Mouse (Mus musculus): ENCODE measurements around the gene F11. TPM values are rescaled to one million over a fixed set of nuclear protein-coding genes. Genes with fewer than 3 reads are reported as not detected.

The F11 gene
- polyA plus RNA-seq, 1 experiment from 2014 or later, result not detected

- no peaks in the 10 kb centered on the region for H3K36me3 ChIP-seq (ENCODE audit: control insufficient read depth, insufficient read depth, low read length)
- 91% methylated on average over 6 of the region's 6 CpGs for WGBS
- no peak for DNase-seq (ENCODE audit: low spot score)
- no peak overlapping the region for H3K9ac ChIP-seq (ENCODE audit: low read length)
- H3K27ac ChIP-seq (ENCODE audit: low read depth, low read length), result no peak overlapping the region
- H3K4me2 ChIP-seq (ENCODE audit: low read depth), result no peak overlapping the region
- no peaks in the 10 kb centered on the region for H3K9me3 ChIP-seq (ENCODE audit: control insufficient read depth, low read length)
- H3K4me3 ChIP-seq (ENCODE audit: low read depth, low read length), result no peak overlapping the region
- H3K4me1 ChIP-seq (ENCODE audit: control insufficient read depth, insufficient read depth, low read length), result no peaks in the 10 kb centered on the region
- no peaks in the 10 kb centered on the region for H3K27me3 ChIP-seq (ENCODE audit: control insufficient read depth, insufficient read depth, low read length)
- ATAC-seq (ENCODE audit: insufficient read depth, low FRiP score, low TSS enrichment), result no peak
These were observed 26.6 kb downstream of the F11 start for GRCm38 (mm10) chr8:45235228-45235627.

GRCm38 (mm10) chr8:45233256-45233655 lies 28.6 kb downstream of the F11 start:
- no peaks in the 10 kb centered on the region for H3K27me3 ChIP-seq (ENCODE audit: control insufficient read depth, insufficient read depth, low read length)
- DNase-seq (ENCODE audit: low spot score) (no peak), ATAC-seq (ENCODE audit: insufficient read depth, low FRiP score, low TSS enrichment) (no peak)
- H3K9me3 ChIP-seq (ENCODE audit: control insufficient read depth, low read length), result no peaks in the 10 kb centered on the region
- H3K4me2 ChIP-seq (ENCODE audit: low read depth), result no peak overlapping the region
- no peak overlapping the region for H3K4me3 ChIP-seq (ENCODE audit: low read depth, low read length)
- 69% methylated on average over 3 of the region's 3 CpGs for WGBS
- H3K27ac ChIP-seq (ENCODE audit: low read depth, low read length), result no peak overlapping the region
- no peaks in the 10 kb centered on the region for H3K4me1 ChIP-seq (ENCODE audit: control insufficient read depth, insufficient read depth, low read length)
- no peak overlapping the region for H3K9ac ChIP-seq (ENCODE audit: low read length)
- no peaks in the 10 kb centered on the region for H3K36me3 ChIP-seq (ENCODE audit: control insufficient read depth, insufficient read depth, low read length)

- 71% methylated on average over 6 of the region's 6 CpGs for WGBS
- no peak overlapping the region for H3K4me3 ChIP-seq (ENCODE audit: low read depth, low read length)
- no peaks in the 10 kb centered on the region for H3K9me3 ChIP-seq (ENCODE audit: control insufficient read depth, low read length)
- H3K27ac ChIP-seq (ENCODE audit: low read depth, low read length), result no peak overlapping the region
- DNase-seq (ENCODE audit: low spot score) (no peak), ATAC-seq (ENCODE audit: insufficient read depth, low FRiP score, low TSS enrichment) (no peak)
- no peak overlapping the region for H3K4me2 ChIP-seq (ENCODE audit: low read depth)
- H3K36me3 ChIP-seq (ENCODE audit: control insufficient read depth, insufficient read depth, low read length), result no peaks in the 10 kb centered on the region
- no peaks in the 10 kb centered on the region for H3K27me3 ChIP-seq (ENCODE audit: control insufficient read depth, insufficient read depth, low read length)
- no peaks in the 10 kb centered on the region for H3K4me1 ChIP-seq (ENCODE audit: control insufficient read depth, insufficient read depth, low read length)
- no peak overlapping the region for H3K9ac ChIP-seq (ENCODE audit: low read length)
These were observed 59.4 kb downstream of the F11 start for GRCm38 (mm10) chr8:45202476-45202875.

GRCm38 (mm10) chr8:45201605-45202004 lies 60.2 kb downstream of the F11 start:
- H3K4me2 ChIP-seq (ENCODE audit: low read depth), result no peak overlapping the region
- ATAC-seq (ENCODE audit: insufficient read depth, low FRiP score, low TSS enrichment), result no peak
- 92% methylated on average over 5 of the region's 5 CpGs for WGBS
- no peak overlapping the region for H3K4me3 ChIP-seq (ENCODE audit: low read depth, low read length)
- DNase-seq (ENCODE audit: low spot score), result no peak
- H3K9ac ChIP-seq (ENCODE audit: low read length), result no peak overlapping the region
- no peaks in the 10 kb centered on the region for H3K9me3 ChIP-seq (ENCODE audit: control insufficient read depth, low read length)
- H3K27ac ChIP-seq (ENCODE audit: low read depth, low read length), result no peak overlapping the region
- no peaks in the 10 kb centered on the region for H3K36me3 ChIP-seq (ENCODE audit: control insufficient read depth, insufficient read depth, low read length)
- H3K27me3 ChIP-seq (ENCODE audit: control insufficient read depth, insufficient read depth, low read length), result no peaks in the 10 kb centered on the region
- H3K4me1 ChIP-seq (ENCODE audit: control insufficient read depth, insufficient read depth, low read length), result no peaks in the 10 kb centered on the region

- H3K9me3 ChIP-seq (ENCODE audit: control insufficient read depth, low read length), result no peaks in the 10 kb centered on the region
- DNase-seq (ENCODE audit: low spot score) (no peak), ATAC-seq (ENCODE audit: insufficient read depth, low FRiP score, low TSS enrichment) (no peak)
- H3K27me3 ChIP-seq (ENCODE audit: control insufficient read depth, insufficient read depth, low read length), result no peaks in the 10 kb centered on the region
- H3K27ac ChIP-seq (ENCODE audit: low read depth, low read length), result no peak overlapping the region
- no peak overlapping the region for H3K4me3 ChIP-seq (ENCODE audit: low read depth, low read length)
- H3K4me2 ChIP-seq (ENCODE audit: low read depth), result no peak overlapping the region
- H3K4me1 ChIP-seq (ENCODE audit: control insufficient read depth, insufficient read depth, low read length), result no peaks in the 10 kb centered on the region
- 86% methylated on average over 5 of the region's 5 CpGs for WGBS
- no peaks in the 10 kb centered on the region for H3K36me3 ChIP-seq (ENCODE audit: control insufficient read depth, insufficient read depth, low read length)
- H3K9ac ChIP-seq (ENCODE audit: low read length), result no peak overlapping the region
These were observed 64.5 kb downstream of the F11 start for GRCm38 (mm10) chr8:45197294-45197693.

GRCm38 (mm10) chr8:45195954-45196526 lies 65.8 kb downstream of the F11 start:
- WGBS, result 78% methylated on average over 8 of the region's 8 CpGs
- DNase-seq (ENCODE audit: low spot score), result no peak
- no peak overlapping the region for H3K4me3 ChIP-seq (ENCODE audit: low read depth, low read length)
- H3K4me1 ChIP-seq (ENCODE audit: control insufficient read depth, insufficient read depth, low read length), result no peaks in the 10 kb centered on the region
- H3K36me3 ChIP-seq (ENCODE audit: control insufficient read depth, insufficient read depth, low read length), result no peaks in the 10 kb centered on the region
- no peaks in the 10 kb centered on the region for H3K27me3 ChIP-seq (ENCODE audit: control insufficient read depth, insufficient read depth, low read length)
- H3K9ac ChIP-seq (ENCODE audit: low read length), result no peak overlapping the region
- no peak overlapping the region for H3K4me2 ChIP-seq (ENCODE audit: low read depth)
- H3K27ac ChIP-seq (ENCODE audit: low read depth, low read length), result no peak overlapping the region
- H3K9me3 ChIP-seq (ENCODE audit: control insufficient read depth, low read length), result no peaks in the 10 kb centered on the region
- no peak for ATAC-seq (ENCODE audit: insufficient read depth, low FRiP score, low TSS enrichment)

Other genes with a start within 250 kb of the F11 start
- 0.15 TPM in 1 of 2 replicates, not detected in the other for gene Mtnr1a, start 192.9 kb downstream of the F11 start, polyA plus RNA-seq (2014; fragmentation: Nextera tagmentation; extraction: Ambion mirVana)
- gene Klkb1, start 32.8 kb upstream of the F11 start, polyA plus RNA-seq (2014; fragmentation: Nextera tagmentation; extraction: Ambion mirVana), result not detected in 2 replicates
- not detected in 2 replicates for gene Gm45753, start 46.4 kb upstream of the F11 start, polyA plus RNA-seq (2014; fragmentation: Nextera tagmentation; extraction: Ambion mirVana)
- 0.38 and 0.77 TPM in 2 replicates for gene Cyp4v3, start 71.2 kb upstream of the F11 start, polyA plus RNA-seq (2014; fragmentation: Nextera tagmentation; extraction: Ambion mirVana)
- 11.9 and 12.6 TPM in 2 replicates for gene Fam149a, start 120.3 kb upstream of the F11 start, polyA plus RNA-seq (2014; fragmentation: Nextera tagmentation; extraction: Ambion mirVana)
- 0.58 and 1.8 TPM in 2 replicates for gene Tlr3, start 149.0 kb upstream of the F11 start, polyA plus RNA-seq (2014; fragmentation: Nextera tagmentation; extraction: Ambion mirVana)
- gene Sorbs2, start 245.8 kb upstream of the F11 start, polyA plus RNA-seq (2014; fragmentation: Nextera tagmentation; extraction: Ambion mirVana), result 40.9 and 45.2 TPM in 2 replicates